Mouse (Mus musculus): ENCODE data around the gene Osbpl5.

Osbpl5 gene

GRCm38 (mm10) chr7:143755357-143756124 lies 1.2 kb downstream of the Osbpl5 start:
- DNase-seq (ENCODE audit: low spot score in 2 of 2): no peak

- DNase-seq (ENCODE audit: low spot score in 2 of 2): peak in 1 of 2 experiments; percentile 61
These were observed 2.6 kb downstream of the Osbpl5 start for GRCm38 (mm10) chr7:143753990-143754715.

GRCm38 (mm10) chr7:143752606-143753005 lies 4.2 kb downstream of the Osbpl5 start:
- no peak for DNase-seq (ENCODE audit: low spot score in 2 of 2)

GRCm38 (mm10) chr7:143752056-143752455 lies 4.7 kb downstream of the Osbpl5 start:
- no peak for DNase-seq (ENCODE audit: low spot score in 2 of 2)

- DNase-seq (ENCODE audit: low spot score in 2 of 2): no peak
These were observed 5.4 kb downstream of the Osbpl5 start for GRCm38 (mm10) chr7:143751380-143751779.

- DNase-seq (ENCODE audit: low spot score in 2 of 2): no peak
These were observed 7.7 kb downstream of the Osbpl5 start for GRCm38 (mm10) chr7:143749045-143749444.

GRCm38 (mm10) chr7:143748041-143748868 lies 8.5 kb downstream of the Osbpl5 start:
- peak; percentile 91 to 92 for DNase-seq (ENCODE audit: low spot score in 2 of 2)

GRCm38 (mm10) chr7:143740653-143741052 lies 16.1 kb downstream of the Osbpl5 start:
- DNase-seq (ENCODE audit: low spot score in 2 of 2): no peak

- DNase-seq (ENCODE audit: low spot score in 2 of 2): peak; percentile 89 to 91
These were observed 17.0 kb downstream of the Osbpl5 start for GRCm38 (mm10) chr7:143739511-143740461.

- peak in 1 of 2 experiments; percentile 37 for DNase-seq (ENCODE audit: low spot score in 2 of 2)
These were observed 18.2 kb downstream of the Osbpl5 start for GRCm38 (mm10) chr7:143738601-143739006.

- DNase-seq (ENCODE audit: low spot score in 2 of 2): no peak
These were observed 18.6 kb downstream of the Osbpl5 start for GRCm38 (mm10) chr7:143738194-143738593.

- no peak for DNase-seq (ENCODE audit: low spot score in 2 of 2)
These were observed 23.0 kb downstream of the Osbpl5 start for GRCm38 (mm10) chr7:143733746-143734145.

- no peak for DNase-seq (ENCODE audit: low spot score in 2 of 2)
These were observed 26.9 kb downstream of the Osbpl5 start for GRCm38 (mm10) chr7:143729886-143730285.

- DNase-seq (ENCODE audit: low spot score in 2 of 2): no peak
These were observed 30.4 kb downstream of the Osbpl5 start for GRCm38 (mm10) chr7:143726396-143726795.

GRCm38 (mm10) chr7:143723841-143724240 lies 32.9 kb downstream of the Osbpl5 start:
- no peak for DNase-seq (ENCODE audit: low spot score in 2 of 2)

GRCm38 (mm10) chr7:143722646-143723045 lies 34.1 kb downstream of the Osbpl5 start:
- DNase-seq (ENCODE audit: low spot score in 2 of 2): no peak

- DNase-seq (ENCODE audit: low spot score in 2 of 2): no peak
These were observed 39.0 kb downstream of the Osbpl5 start for GRCm38 (mm10) chr7:143717811-143718210.

GRCm38 (mm10) chr7:143713421-143713820 lies 43.4 kb downstream of the Osbpl5 start:
- DNase-seq (ENCODE audit: low spot score in 2 of 2): no peak

- DNase-seq (ENCODE audit: low spot score in 2 of 2): no peak
These were observed 43.9 kb downstream of the Osbpl5 start for GRCm38 (mm10) chr7:143712771-143713348.

- DNase-seq (ENCODE audit: low spot score in 2 of 2): no peak
These were observed 44.8 kb downstream of the Osbpl5 start for GRCm38 (mm10) chr7:143712023-143712422.

GRCm38 (mm10) chr7:143711381-143711780 lies 45.4 kb downstream of the Osbpl5 start:
- no peak for DNase-seq (ENCODE audit: low spot score in 2 of 2)
